Mouse (Mus musculus): ENCODE data around the gene Asb9. TPM values are rescaled to one million over a fixed set of nuclear protein-coding genes. Genes with fewer than 3 reads are reported as not detected.

The Asb9 gene
- not detected in 2 replicates for polyA plus RNA-seq (2012)

DNA sequence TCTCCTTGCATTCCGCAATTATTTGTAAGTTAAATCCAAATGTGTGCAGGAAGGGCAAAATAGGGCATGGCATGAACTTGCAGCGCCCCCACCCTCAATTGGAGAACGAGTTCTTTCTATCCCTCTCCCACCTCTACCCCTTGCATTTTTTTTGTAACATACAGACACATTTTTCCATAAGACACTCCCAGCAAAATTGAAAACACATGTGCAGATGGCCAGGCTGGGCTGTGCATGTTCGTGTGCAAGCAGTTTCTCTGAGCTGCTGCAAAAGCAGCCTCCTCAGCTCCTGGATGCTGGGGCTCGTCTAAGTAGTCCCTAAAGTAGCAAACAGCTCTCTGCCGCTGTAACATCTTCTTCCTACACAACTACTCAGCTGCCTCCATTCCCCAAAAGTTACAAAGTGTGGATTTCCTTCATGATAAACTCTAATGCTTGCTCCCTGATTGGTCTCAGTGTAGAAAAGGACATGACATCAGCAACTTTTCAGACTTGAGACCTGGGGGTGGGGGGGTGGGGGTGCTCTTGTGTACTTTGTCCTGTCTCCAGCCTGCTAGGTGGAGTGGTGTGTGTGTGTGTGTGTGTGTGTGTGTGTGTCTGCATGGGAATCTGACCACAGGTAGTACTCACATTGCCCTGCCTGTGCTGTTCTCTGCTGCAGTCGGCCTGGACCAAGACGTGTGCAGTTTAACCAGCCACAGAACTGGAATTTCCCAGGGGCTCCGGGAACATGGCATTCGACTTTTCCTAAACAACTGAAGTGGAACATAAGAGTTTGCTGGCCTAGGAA is at the start of gene Asb9:
Asb9 (plus strand) TSS at position 619 of the 790 bp plus-strand sequence.
- no peak for TF ChIP-seq GATA1 (IDR thresholded peaks at IDR 0.05; ENCODE audit: low read length)

DNA sequence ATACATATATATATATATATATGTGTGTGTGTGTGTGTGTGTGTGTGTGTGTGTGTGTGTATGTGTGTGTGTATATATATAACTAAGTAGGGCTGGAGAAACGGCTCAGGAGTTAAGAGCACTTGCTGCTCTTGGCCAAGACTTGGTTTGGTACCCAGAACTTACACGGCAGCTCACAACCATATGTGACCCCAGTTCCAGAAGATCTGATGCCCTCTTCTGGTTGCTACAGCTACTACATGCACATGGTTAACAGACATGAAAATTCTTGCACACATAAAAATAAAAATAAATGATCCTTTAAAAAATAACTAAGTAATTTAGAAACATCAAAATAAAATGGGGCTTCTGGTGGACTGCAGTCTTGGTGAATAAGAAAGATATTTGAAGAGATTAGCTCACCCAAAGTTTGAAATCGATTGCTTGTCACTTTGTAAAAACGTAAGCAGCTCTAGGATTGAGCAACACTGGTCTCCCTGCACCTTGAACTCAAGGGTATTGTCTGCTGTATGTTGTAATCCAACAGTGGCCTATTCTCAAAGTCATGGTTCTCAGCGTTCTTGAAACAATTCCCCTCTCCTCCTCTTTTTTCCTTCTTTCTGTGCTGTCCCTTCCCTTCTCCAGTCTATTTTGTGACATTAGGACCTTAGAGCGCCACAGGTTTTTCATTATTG is 46.8 kb upstream of the Asb9 start:
- no peak for TF ChIP-seq GATA1 (IDR thresholded peaks at IDR 0.05; ENCODE audit: low read length)

DNA sequence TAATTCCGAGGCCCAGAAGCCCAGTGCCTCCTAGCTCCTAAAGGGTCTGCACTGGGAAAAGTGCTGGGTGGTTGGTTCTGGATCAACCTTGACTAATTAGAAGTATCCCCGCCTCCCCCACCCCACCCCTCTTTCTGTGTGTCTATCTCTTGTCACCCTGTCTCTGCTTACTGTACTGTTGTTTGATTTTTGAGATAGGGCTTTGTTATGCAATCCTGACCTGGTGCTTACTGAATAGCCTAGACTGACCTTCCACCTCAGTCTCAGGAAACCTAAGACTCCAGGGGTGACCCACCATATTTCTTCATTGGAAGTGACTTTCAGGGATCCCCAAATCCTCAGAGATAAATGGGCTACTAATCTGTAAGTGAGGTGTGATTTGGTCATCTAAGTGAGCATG is 3.9 kb upstream of the Asb9 start:
- TF ChIP-seq GATA1 (IDR thresholded peaks at IDR 0.05; ENCODE audit: low read length): no peak

DNA sequence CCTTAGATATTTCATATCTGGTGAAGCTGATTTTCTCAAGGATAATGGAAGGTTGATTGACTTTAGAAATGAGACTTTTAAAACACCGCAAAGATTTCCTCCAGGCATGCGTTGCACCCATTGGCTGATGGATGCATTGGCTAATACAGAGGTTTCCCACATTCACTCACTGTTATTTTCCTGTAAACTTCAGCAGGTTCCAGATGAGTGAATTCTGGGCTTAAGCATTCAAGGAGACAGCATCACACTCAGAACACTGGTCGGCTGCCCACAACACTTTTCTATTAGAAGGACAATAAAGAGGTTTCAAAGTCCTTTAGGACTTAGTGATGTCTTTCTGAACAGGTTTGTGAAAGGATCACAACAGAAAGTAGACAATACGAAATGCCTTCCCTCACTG is 941 bp downstream of the Asb9 start:
- no peak for TF ChIP-seq GATA1 (IDR thresholded peaks at IDR 0.05; ENCODE audit: low read length)

DNA sequence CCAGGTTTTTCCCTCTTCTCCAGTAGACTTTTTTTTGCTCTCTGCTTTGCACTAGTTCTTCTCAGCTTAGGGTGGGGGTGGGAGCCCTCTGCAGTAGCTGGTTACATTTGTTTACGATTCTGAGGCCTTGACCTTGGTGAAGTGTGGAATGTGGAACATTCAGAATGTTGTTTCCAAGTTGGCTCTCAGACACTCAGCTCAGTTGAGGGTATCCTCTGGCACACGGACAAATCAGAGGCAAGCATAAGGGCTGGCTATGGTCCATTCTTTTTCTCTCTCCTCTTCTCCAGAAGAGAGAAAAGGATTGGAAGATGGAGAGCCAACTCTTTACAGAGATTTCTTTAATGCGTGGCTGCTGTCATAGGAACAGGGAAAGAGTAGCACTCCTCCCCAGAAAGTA is 2.6 kb downstream of the Asb9 start:
- no peak for TF ChIP-seq GATA1 (IDR thresholded peaks at IDR 0.05; ENCODE audit: low read length)

DNA sequence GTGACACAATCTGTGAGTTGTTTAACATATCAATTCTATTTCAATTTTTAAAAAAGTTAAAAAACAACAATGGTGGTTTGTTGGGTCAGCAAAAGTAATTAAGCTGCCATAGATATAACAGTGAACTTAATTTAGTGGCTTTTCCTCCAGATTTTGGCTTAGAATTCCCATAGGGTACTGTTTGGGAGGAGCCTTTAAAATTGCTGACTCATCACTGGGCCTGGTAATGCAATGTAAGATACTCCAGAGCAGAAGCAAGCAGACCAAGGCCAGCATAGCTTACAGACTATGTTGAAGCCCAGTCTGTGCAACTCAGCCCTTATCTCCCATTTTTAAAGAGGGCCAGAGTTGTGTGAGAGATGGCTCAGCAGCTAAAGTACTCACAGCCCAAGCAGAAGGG is 16.0 kb downstream of the Asb9 start:
- TF ChIP-seq GATA1 (IDR thresholded peaks at IDR 0.05; ENCODE audit: low read length): no peak

DNA sequence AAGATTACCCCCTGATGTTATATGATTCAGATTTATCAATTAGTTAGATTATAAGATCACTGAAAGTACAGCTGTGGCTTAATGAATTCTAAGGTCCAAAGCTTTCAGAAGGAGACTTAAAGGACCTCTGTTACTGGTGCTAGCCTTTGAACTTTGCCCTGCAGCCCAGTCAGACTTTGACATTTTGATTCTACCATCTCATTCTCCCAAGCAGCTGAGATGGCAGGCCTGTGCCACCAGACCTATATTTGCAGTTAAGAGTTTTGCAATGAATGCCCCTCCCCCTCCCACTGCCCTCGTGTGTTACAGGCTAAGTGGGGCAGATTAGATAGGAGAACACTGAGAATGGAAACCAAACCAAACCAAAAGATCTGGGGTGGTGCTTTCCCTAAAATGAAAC is 20.4 kb downstream of the Asb9 start:
- no peak for TF ChIP-seq GATA1 (IDR thresholded peaks at IDR 0.05; ENCODE audit: low read length)

DNA sequence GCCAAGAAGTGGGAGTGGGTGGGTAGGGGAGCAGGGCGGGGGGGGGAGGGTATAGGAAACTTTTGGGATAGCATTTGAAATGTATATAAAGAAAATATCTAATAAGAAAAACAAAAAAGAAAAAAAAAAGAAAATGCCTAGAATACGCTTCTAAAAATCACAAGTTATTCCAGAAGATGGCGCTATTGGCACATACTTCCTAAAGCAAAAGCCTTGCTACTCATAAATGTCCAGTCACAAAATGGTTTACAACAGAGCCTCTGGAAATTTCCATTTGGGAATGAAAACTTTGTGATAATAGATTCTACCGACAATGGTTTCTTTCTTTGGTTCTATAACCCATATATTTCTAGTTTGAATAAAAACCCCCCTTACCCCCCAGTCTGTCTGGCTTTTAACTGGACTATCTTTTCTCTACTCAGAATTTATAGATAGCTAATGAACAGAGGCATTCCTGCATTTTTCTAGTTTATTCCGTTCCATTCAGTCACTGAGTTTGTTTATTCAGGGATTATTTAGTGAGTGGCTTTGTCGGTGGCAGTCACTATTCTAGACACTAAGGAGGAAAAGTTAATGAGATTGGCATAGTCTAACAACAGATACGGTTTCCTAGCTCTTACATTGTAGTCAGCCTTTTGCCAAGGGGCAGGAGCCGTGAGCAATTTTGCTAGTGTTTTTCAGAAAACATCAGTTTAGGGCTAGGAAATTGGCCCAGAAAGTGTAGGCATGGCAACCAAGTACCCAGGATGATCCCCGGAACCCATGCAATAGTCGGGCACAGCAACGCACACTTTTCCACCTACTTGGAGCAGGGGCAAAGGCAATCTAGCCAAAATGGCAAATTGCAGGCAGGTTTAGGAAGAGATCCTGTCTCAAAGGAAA is 35.5 kb downstream of the Asb9 start:
- no peak for TF ChIP-seq GATA1 (IDR thresholded peaks at IDR 0.05; ENCODE audit: low read length)

DNA sequence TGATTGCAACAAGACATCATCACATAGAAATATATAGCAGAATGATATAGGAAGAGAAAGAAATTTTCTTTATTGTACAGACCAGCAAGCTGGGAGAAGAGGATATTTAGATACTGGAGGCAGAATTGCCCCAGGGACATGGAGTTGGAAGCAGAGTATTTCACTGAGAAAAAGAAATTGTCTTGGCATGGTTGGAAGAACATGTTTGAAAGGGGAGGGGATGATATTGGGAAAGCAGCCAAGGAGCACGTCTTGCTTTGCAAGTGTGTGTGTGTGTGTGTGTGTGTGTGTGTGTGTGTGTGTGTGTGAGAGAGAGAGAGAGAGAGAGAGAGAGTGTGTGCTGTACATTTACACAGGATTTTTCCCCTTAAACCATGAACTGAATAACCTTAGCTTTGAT is 64.1 kb downstream of the Asb9 start:
- no peak for TF ChIP-seq GATA1 (IDR thresholded peaks at IDR 0.05; ENCODE audit: low read length)

DNA sequence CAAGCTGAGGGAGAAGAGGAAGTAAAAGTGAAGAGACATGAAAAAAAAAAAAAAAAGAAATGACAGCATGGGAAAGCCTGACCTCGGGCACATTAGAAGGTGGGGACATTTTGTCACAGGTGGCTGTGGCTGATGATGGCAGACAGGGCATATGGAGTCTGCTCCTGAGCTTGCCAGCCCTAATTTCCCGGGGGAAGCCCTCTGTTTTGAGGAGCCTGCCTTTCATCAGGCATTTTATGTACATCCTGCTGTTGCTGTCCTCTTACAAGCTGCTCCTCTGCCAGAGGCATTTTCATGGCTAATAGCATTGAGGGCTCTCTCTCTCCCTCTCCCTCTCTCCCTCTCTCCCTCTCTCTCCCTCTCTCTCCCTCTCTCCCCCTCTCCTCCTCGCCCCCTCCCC is 70.8 kb downstream of the Asb9 start:
- TF ChIP-seq GATA1 (IDR thresholded peaks at IDR 0.05; ENCODE audit: low read length): no peak

Other genes with a start within 250 kb of the Asb9 start
- not detected in 2 replicates for gene Bmx, start 248.1 kb upstream of the Asb9 start, polyA plus RNA-seq (2012)
- not detected in 2 replicates for gene Pir, start 237.0 kb upstream of the Asb9 start, polyA plus RNA-seq (2012)
- not detected in 2 replicates for gene Vegfd, start 132.9 kb upstream of the Asb9 start, polyA plus RNA-seq (2012)
- gene Piga, start 86.5 kb upstream of the Asb9 start, polyA plus RNA-seq (2012): 1.1 TPM in 2 replicates
- not detected in 2 replicates for gene Asb11, start 69.3 kb upstream of the Asb9 start, polyA plus RNA-seq (2012)

Data from G1E-ER4 (cell line).